In genomic region chr1:179668013-179668805, GRCm38 (mm10) we compare ENCODE assay signal across 8 mouse cellular contexts. TPM values are rescaled to one million over a fixed set of nuclear protein-coding genes. Genes with fewer than 3 reads are reported as not detected.
A peak's percentile ranks its signal among the peaks of the same experiment; 100 is the strongest.
DNase-seq lines count a peak whose midpoint lies in the region; ATAC-seq lines count a peak whose summit lies in the region.

Gene Sccpdh (plus strand): TSS chr1:179668210.

- H3K4me1 ChIP-seq in intestine, embryonic 16.5 days (ENCODE audit: control insufficient read depth, insufficient read depth, low read length), result peaks cover 6% of the 10 kb centered on the region

- DNase-seq in adrenal gland, adult 8-10 months, result peak; percentile 84
- peak; percentile 83 for DNase-seq in embryo, embryonic 9.5 days (ENCODE audit: extremely low spot score)
- no peak for DNase-seq in gonadal fat pad, adult 2 months (ENCODE audit: low read depth)
- peak; percentile 68 to 84 for DNase-seq in left cerebral cortex, postnatal 25 days (ENCODE audit: low spot score in 2 of 2)
- DNase-seq in mesoderm, embryonic 11.5 days (ENCODE audit: low read depth, low spot score), result peak; percentile 86
- DNase-seq in right cerebral cortex, postnatal 25 days, result peak; percentile 85
- peak; percentile 86 for DNase-seq in urinary bladder, postnatal 4 days (ENCODE audit: low spot score in 2 of 2)

- H3K27ac ChIP-seq in intestine, embryonic 16.5 days (ENCODE audit: low read length), result peak within 1 kb of the TSS; percentile 70

- peak; percentile 94 for ATAC-seq in intestine, embryonic 16.5 days

- H3K9me3 ChIP-seq in intestine, embryonic 16.5 days (ENCODE audit: control insufficient read depth, low read length), result no peaks in the 10 kb centered on the region

- intact Hi-C loops in left cerebral cortex, postnatal 25 days (cut with DNase I), result no loop called here

- peak within 1 kb of the TSS; percentile 93 for H3K4me3 ChIP-seq in intestine, embryonic 16.5 days (ENCODE audit: low read length)

- peak within 1 kb of the TSS; percentile 91 for H3K9ac ChIP-seq in intestine, embryonic 16.5 days (ENCODE audit: low read depth, low read length)

- under 1% methylated on average over 73 of the region's 84 CpGs for WGBS in intestine, embryonic 16.5 days

- H3K36me3 ChIP-seq in intestine, embryonic 16.5 days (ENCODE audit: control insufficient read depth, insufficient read depth, low read length), result no peaks in the 10 kb centered on the region

- no peaks in the 10 kb centered on the region for H3K27me3 ChIP-seq in intestine, embryonic 16.5 days (replicated peaks; ENCODE audit: control insufficient read depth, insufficient read depth, low read length)

- H3K4me2 ChIP-seq in intestine, embryonic 16.5 days (ENCODE audit: low read depth, low read length), result peak within 1 kb of the TSS; percentile 80

RNA-seq across cellular contexts. Expression of gene Sccpdh, which starts in this region (rescaled TPM):
- total RNA-seq in adrenal gland, adult 8-10 months (2022), result 10 to 100 TPM; 33.2 to 41.7 (median 35.9) TPM
- 15.0 and 15.5 TPM in 2 replicates for polyA plus RNA-seq in gonadal fat pad, adult 2 months (2012; rRNA removed)
- 47.1 and 49.8 TPM in 2 replicates for polyA plus RNA-seq in intestine, embryonic 16.5 days (2015; fragmentation: Nextera tagmentation; extraction: Ambion mirVana)
- 10 to 100 TPM; 60.6 to 63.6 TPM for total RNA-seq in left cerebral cortex, postnatal 25 days (2021)
